ENCODE assay signal across 8 mouse cellular contexts in the genomic region with DNA sequence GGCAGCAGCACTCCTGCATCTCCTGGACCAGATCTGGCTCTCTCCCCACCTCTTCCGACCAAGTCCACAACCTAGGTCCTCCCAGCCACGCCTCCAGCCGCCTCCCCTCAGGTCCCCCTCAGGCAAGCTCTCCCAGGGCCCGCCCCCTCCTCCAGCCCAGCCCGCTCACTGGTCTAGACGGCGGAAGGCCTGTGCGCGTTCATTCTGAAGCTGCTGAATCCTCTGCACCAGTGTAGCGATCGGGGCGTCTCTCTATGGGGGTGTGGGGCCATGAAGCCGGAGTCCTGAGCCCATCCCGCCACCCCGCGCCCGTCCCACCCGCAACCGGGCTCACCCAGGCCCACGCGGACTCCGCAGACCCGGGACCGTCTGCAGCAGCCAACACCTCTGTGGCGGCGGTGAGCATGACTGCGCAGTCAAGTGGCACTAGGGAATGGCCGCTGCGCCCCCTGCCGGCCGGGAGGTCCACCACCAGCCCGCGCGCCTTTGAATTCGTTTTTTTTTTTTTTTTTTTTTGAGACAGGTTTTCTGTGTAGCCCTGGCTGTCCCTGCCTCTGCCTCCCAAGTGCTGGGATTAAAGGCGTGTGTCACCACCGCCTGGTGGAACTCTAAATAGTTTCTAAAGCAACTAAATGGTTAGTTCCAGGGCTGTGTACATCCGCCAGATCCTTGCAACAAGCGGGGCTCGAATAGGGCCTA. TPM values are rescaled to one million over a fixed set of nuclear protein-coding genes. Genes with fewer than 3 reads are reported as not detected.
DNase-seq lines count a peak whose midpoint lies in the region; ATAC-seq and TF ChIP-seq lines count a peak whose summit lies in the region.

Rex1bd (minus strand) TSS at position 425 of the 699 bp plus-strand sequence.

- WGBS in hindbrain, embryonic 14.5 days, result 2% methylated on average over 40 of the region's 40 CpGs

- POLR2A ChIA-PET in Patski (lab: Charles Lee), result interaction anchor here (0.7 to 1.6 kb wide), 9 partner anchors 21 to 231 kb away, joined by 3 to 6 read pairs (median 4); partner anchors contain the start of genes Fkbp8, Kxd1 and Upf1

- H3K4me3 ChIP-seq in hindbrain, embryonic 14.5 days (replicated peaks; ENCODE audit: low read length), result peak within 1 kb of the TSS; percentile 46

- H3K9ac ChIP-seq in hindbrain, embryonic 14.5 days, result peak within 1 kb of the TSS; percentile 67

- DNase-seq in Patski (ENCODE audit: low read depth, low spot score), result peak; percentile 56
- DNase-seq in cerebellum, postnatal 14 days, result peak; percentile 97 to 98
- peak; percentile 91 to 94 for DNase-seq in frontal cortex, postnatal 25 days (ENCODE audit: low spot score in 2 of 2)
- peak; percentile 94 for DNase-seq in hindbrain, embryonic 14.5 days (ENCODE audit: low spot score)
- peak; percentile 87 for DNase-seq in left cerebral cortex, adult 11 months (ENCODE audit: low spot score)
- DNase-seq in lung, postnatal 4 days, result peak; percentile 95 to 97
- DNase-seq in retina, postnatal 7 days (ENCODE audit: low read depth, low spot score), result peak; percentile 87
- peak; percentile 94 for DNase-seq in urinary bladder, adult 2 months (ENCODE audit: low spot score)

- H3K9me3 ChIP-seq in hindbrain, embryonic 14.5 days (ENCODE audit: control insufficient read depth, low read length), result no peaks in the 10 kb centered on the region

- in situ Hi-C loops in Patski (cut with MboI; ENCODE audit: low pct_unique_long_range_greater_than_20kb), result no loop called here

- peak within 1 kb of the TSS; percentile 83 for H3K4me2 ChIP-seq in hindbrain, embryonic 14.5 days (replicated peaks)

- H3K27me3 ChIP-seq in Patski, result no peaks in the 10 kb centered on the region
- H3K27me3 ChIP-seq in hindbrain, embryonic 14.5 days (ENCODE audit: control insufficient read depth, insufficient read depth, low read length), result peaks cover 28% of the 10 kb centered on the region

- TF ChIP-seq CTCF in Patski (IDR thresholded peaks at IDR 0.05), result no peak

- CTCF ChIA-PET in Patski (lab: Charles Lee), result interaction anchor here (1.2 to 2.5 kb wide), 6 partner anchors 13 to 153 kb away, joined by 3 to 14 read pairs (median 6); partner anchors contain the start of genes Crtc1 and Upf1

- H3K27ac ChIP-seq in hindbrain, embryonic 14.5 days, result peak within 1 kb of the TSS; percentile 83

- peaks cover 43% of the 10 kb centered on the region for H3K4me1 ChIP-seq in hindbrain, embryonic 14.5 days (replicated peaks; ENCODE audit: control insufficient read depth, insufficient read depth, low read length)

- peak; percentile 77 for ATAC-seq in Patski
- ATAC-seq in hindbrain, embryonic 14.5 days (ENCODE audit: low FRiP score), result peak; percentile 86

- H3K36me3 ChIP-seq in hindbrain, embryonic 14.5 days (replicated peaks; ENCODE audit: control insufficient read depth, insufficient read depth), result peaks cover 34% of the 10 kb centered on the region

RNA-seq across cellular contexts. Expression of gene Rex1bd, which starts in this region (rescaled TPM):
- polyA plus RNA-seq in Patski (2021), result 93.9 TPM
- 161 and 166 TPM in 2 replicates for polyA plus RNA-seq in hindbrain, embryonic 14.5 days (2014; fragmentation: Nextera tagmentation; extraction: Ambion mirVana)
- 119 and 129 TPM in 2 replicates for polyA plus RNA-seq in urinary bladder, adult 2 months (2012; rRNA removed)

Comparison
In these comparisons a context has a peak if more than half of its experiments do, and no peak if none do; other contexts are left out.
1. Peak in every context shown above with its lines: DNase-seq, ATAC-seq, H3K4me3 ChIP-seq and H3K27ac ChIP-seq.